Mouse (Mus musculus): ENCODE measurements around the gene Lamc1. TPM values are rescaled to one million over a fixed set of nuclear protein-coding genes. Genes with fewer than 3 reads are reported as not detected.

Lamc1 gene
- total and polyA plus RNA-seq, 2 experiments: 8.1 to 11.5 TPM

DNA sequence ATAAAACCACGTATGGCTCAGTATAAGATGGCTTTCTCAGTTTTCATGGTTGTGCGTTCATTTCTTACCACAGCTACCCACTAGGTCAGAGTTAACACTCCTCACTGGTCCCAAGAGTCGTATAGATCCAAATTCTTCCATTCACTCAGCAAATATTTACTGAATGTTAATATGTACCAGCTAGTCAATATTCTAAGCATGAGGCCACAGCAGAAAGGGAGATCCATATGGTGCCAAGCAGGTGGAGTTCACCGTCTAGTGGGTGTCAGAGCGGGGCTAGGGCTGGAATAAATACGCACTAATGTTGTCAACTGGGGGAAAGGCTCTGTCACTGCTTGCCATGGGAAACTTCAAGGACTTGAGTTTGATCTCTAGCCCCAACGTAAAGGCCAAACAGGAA is 64.9 kb downstream of the Lamc1 start:
- peak; percentile 62 for DNase-seq (ENCODE audit: extremely low read depth, low read depth, low spot score)
- H3K79me2 ChIP-seq (ENCODE audit: control insufficient read depth, insufficient read depth, low read length): no peaks in the 10 kb centered on the region
- no peaks in the 10 kb centered on the region for H3K27me3 ChIP-seq (ENCODE audit: control insufficient read depth, insufficient read depth, low read length)
- WGBS: 36% methylated on average over 7 of the region's 7 CpGs
- H3K9ac ChIP-seq (ENCODE audit: low read depth, low read length): no peak overlapping the region
- H3K36me3 ChIP-seq (ENCODE audit: control insufficient read depth, insufficient read depth, low read length): no peaks in the 10 kb centered on the region
- H3K4me3 ChIP-seq (ENCODE audit: insufficient read depth, low read depth, low read length): no peak overlapping the region
- no peak for TF ChIP-seq POLR2A (IDR thresholded peaks at IDR 0.05; ENCODE audit: extremely low read depth, insufficient read depth, low read length)
- no peak for TF ChIP-seq CTCF (IDR thresholded peaks at IDR 0.05; ENCODE audit: low read depth, low read length)
- no peak overlapping the region for H3K27ac ChIP-seq (replicated peaks; ENCODE audit: insufficient read depth, low read depth, low read length)
- peaks cover 9% of the 10 kb centered on the region for H3K4me1 ChIP-seq (ENCODE audit: control insufficient read depth, insufficient read depth, low read length)

DNA sequence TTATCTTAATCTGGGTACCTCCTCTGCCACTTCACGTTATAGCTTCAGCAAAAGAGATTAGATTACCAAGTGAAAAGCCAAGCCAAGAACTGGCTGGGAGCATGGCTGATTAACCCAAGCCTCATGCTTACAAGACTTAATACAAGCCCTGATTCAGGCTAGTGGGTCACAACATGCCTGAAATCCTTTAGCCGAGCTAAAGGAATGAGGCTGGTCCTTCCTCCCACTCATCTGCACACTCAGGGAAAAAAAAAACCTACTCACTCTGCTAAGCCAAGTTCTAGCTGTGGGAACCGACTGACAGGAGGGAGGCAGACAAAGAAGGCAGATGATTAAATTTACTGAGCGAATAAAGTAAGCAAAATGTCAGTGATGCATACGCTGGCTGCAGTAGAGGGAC is 65.7 kb downstream of the Lamc1 start:
- no peak overlapping the region for H3K27ac ChIP-seq (replicated peaks; ENCODE audit: insufficient read depth, low read depth, low read length)
- peaks cover 9% of the 10 kb centered on the region for H3K4me1 ChIP-seq (ENCODE audit: control insufficient read depth, insufficient read depth, low read length)
- no peak overlapping the region for H3K4me3 ChIP-seq (ENCODE audit: insufficient read depth, low read depth, low read length)
- H3K36me3 ChIP-seq (ENCODE audit: control insufficient read depth, insufficient read depth, low read length): peaks cover 1% of the 10 kb centered on the region; the same call in 1 of the 2 replicates
- DNase-seq (ENCODE audit: extremely low read depth, low read depth, low spot score): no peak
- no peak overlapping the region for H3K9ac ChIP-seq (ENCODE audit: low read depth, low read length)
- no peaks in the 10 kb centered on the region for H3K79me2 ChIP-seq (ENCODE audit: control insufficient read depth, insufficient read depth, low read length)
- WGBS: 62% methylated on average over 5 of the region's 5 CpGs
- TF ChIP-seq POLR2A (IDR thresholded peaks at IDR 0.05; ENCODE audit: extremely low read depth, insufficient read depth, low read length): no peak
- TF ChIP-seq CTCF (IDR thresholded peaks at IDR 0.05; ENCODE audit: low read depth, low read length): no peak
- H3K27me3 ChIP-seq (ENCODE audit: control insufficient read depth, insufficient read depth, low read length): no peaks in the 10 kb centered on the region

DNA sequence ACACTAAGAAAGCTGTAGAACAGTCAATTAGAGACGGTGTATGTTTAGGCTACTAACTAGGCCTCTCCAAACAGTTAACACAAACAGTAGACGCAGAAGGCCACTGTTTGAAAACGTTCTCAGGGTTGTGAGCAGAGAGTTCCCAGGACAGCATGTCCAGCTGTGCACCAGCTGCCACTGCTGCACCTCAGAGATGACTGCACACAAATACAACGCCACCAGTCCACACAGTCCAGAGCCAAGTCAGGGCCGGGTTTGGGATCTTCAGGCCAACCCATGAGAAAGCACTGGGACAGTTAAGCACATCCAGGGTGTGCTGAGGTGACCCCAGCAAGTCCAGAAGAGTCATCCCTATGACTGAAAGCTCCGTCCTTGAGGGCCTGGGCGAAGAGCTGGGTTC is 67.0 kb downstream of the Lamc1 start:
- Histone ChIP-seq H3K79me2 (ENCODE audit: control insufficient read depth, insufficient read depth, low read length) (no peaks in the 10 kb centered on the region; the same call in 1 of the 2 replicates), H3K27me3 (ENCODE audit: control insufficient read depth, insufficient read depth, low read length) (no peaks in the 10 kb centered on the region), H3K9ac (ENCODE audit: low read depth, low read length) (no peak overlapping the region), H3K27ac (replicated peaks; ENCODE audit: insufficient read depth, low read depth, low read length) (no peak overlapping the region), H3K36me3 (ENCODE audit: control insufficient read depth, insufficient read depth, low read length) (peaks cover 5% of the 10 kb centered on the region; the same call in 1 of the 2 replicates), H3K4me3 (ENCODE audit: insufficient read depth, low read depth, low read length) (no peak overlapping the region), H3K4me1 (ENCODE audit: control insufficient read depth, insufficient read depth, low read length) (peaks cover 9% of the 10 kb centered on the region)
- no peak for TF ChIP-seq CTCF (IDR thresholded peaks at IDR 0.05; ENCODE audit: low read depth, low read length)
- TF ChIP-seq POLR2A (IDR thresholded peaks at IDR 0.05; ENCODE audit: extremely low read depth, insufficient read depth, low read length): no peak
- 55% methylated on average over 7 of the region's 7 CpGs for WGBS
- DNase-seq (ENCODE audit: extremely low read depth, low read depth, low spot score): no peak

DNA sequence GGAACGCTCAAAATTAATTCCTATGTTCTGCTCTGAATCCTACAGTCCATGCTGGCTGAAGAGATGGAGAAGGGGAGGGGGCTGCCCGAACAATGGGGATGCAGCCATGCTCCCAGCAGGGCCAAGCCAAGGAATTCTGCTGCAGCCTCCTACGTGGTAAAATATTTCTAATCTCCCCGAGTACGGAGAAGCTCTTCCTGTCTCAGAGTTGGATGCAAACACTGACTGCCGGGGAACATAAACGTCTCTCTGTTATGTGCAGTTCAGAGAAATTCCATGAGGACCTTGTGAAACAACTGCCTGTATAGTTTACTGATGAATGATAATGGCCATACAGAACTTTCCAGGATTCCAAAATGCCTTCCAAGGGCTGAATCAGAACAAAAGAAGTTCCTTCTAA is 67.5 kb downstream of the Lamc1 start:
- H3K4me1 ChIP-seq (ENCODE audit: control insufficient read depth, insufficient read depth, low read length): peaks cover 9% of the 10 kb centered on the region
- H3K36me3 ChIP-seq (ENCODE audit: control insufficient read depth, insufficient read depth, low read length): peaks cover 5% of the 10 kb centered on the region; the same call in 1 of the 2 replicates
- TF ChIP-seq POLR2A (IDR thresholded peaks at IDR 0.05; ENCODE audit: extremely low read depth, insufficient read depth, low read length): no peak
- no peak for TF ChIP-seq CTCF (IDR thresholded peaks at IDR 0.05; ENCODE audit: low read depth, low read length)
- H3K79me2 ChIP-seq (ENCODE audit: control insufficient read depth, insufficient read depth, low read length): no peaks in the 10 kb centered on the region; the same call in 1 of the 2 replicates
- H3K9ac ChIP-seq (ENCODE audit: low read depth, low read length): no peak overlapping the region
- H3K27me3 ChIP-seq (ENCODE audit: control insufficient read depth, insufficient read depth, low read length): no peaks in the 10 kb centered on the region
- H3K27ac ChIP-seq (replicated peaks; ENCODE audit: insufficient read depth, low read depth, low read length): peak overlapping the region; percentile 30; the same call in 1 of the 2 replicates
- no peak overlapping the region for H3K4me3 ChIP-seq (ENCODE audit: insufficient read depth, low read depth, low read length)
- WGBS: 66% methylated on average over 7 of the region's 7 CpGs
- no peak for DNase-seq (ENCODE audit: extremely low read depth, low read depth, low spot score)

DNA sequence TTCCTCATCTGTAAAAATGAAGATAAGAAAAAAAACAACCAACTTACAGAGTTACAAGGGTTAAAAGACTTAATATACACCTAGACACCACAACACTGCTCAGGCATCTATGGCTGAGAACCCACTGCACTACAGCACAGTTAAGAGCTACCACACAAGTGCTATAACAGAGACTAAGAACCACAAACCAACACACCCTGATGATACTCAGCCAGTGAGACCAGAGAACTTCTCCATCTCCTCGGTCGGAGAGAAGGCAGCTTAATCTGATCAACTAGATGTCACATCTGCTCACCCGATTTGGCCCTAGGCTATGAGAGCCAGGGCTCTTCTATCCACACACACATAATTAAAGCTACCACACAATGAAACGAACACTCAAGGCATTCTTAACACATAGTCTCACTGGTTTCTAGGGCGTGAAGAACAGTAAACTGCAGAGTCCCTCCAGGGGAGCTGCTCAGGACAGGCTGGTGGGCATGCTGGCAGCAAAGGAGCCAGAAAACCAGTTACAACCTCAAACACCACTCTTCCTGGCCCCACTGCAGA is 72.8 kb downstream of the Lamc1 start:
- TF ChIP-seq CTCF (IDR thresholded peaks at IDR 0.05; ENCODE audit: low read depth, low read length) (no peak), POLR2A (IDR thresholded peaks at IDR 0.05; ENCODE audit: extremely low read depth, insufficient read depth, low read length) (no peak)
- no peak overlapping the region for H3K9ac ChIP-seq (ENCODE audit: low read depth, low read length)
- peaks cover 12% of the 10 kb centered on the region for H3K36me3 ChIP-seq (ENCODE audit: control insufficient read depth, insufficient read depth, low read length)
- no peaks in the 10 kb centered on the region; the same call in 1 of the 2 replicates for H3K79me2 ChIP-seq (ENCODE audit: control insufficient read depth, insufficient read depth, low read length)
- H3K27ac ChIP-seq (replicated peaks; ENCODE audit: insufficient read depth, low read depth, low read length): no peak overlapping the region
- DNase-seq (ENCODE audit: extremely low read depth, low read depth, low spot score): no peak
- 93% methylated on average over 5 of the region's 5 CpGs for WGBS
- H3K4me3 ChIP-seq (ENCODE audit: insufficient read depth, low read depth, low read length): no peak overlapping the region
- H3K4me1 ChIP-seq (ENCODE audit: control insufficient read depth, insufficient read depth, low read length): no peaks in the 10 kb centered on the region
- H3K27me3 ChIP-seq (ENCODE audit: control insufficient read depth, insufficient read depth, low read length): no peaks in the 10 kb centered on the region

DNA sequence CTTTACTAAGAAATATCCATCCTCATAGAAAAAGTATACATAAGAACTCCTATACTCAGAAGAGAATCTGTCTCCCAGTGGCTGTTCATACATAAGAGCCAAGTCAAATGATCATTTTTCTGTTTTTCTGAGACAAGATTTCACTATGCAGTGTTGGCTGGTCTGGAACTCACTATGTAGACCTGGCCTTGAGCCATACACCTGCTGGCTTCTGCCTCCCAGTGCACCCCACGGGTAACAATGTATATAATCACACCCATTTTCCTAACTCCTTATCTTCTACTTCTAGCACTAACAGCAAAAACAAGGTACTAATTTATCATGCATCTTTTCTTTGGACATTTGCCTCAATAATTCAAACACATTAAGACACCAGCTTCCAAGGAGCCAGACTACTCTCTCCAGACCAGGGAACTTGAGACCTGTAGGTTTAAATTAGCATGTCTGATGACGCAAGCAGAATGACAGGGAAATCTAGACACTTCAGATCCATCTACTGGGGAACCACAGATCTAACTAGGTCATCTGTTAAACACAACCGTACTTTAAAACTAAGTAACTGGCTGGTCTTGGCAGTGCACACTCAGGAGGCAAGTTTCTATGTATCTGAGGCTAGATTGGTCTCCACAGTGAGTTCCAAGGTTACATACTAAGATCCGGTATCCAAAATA is 79.9 kb downstream of the Lamc1 start:
- Histone ChIP-seq H3K4me1 (ENCODE audit: control insufficient read depth, insufficient read depth, low read length) (peaks cover 4% of the 10 kb centered on the region; the same call in 1 of the 2 replicates), H3K79me2 (ENCODE audit: control insufficient read depth, insufficient read depth, low read length) (no peaks in the 10 kb centered on the region), H3K27ac (replicated peaks; ENCODE audit: insufficient read depth, low read depth, low read length) (no peak overlapping the region), H3K36me3 (ENCODE audit: control insufficient read depth, insufficient read depth, low read length) (peaks cover 17% of the 10 kb centered on the region), H3K4me3 (ENCODE audit: insufficient read depth, low read depth, low read length) (no peak overlapping the region), H3K27me3 (ENCODE audit: control insufficient read depth, insufficient read depth, low read length) (no peaks in the 10 kb centered on the region), H3K9ac (ENCODE audit: low read depth, low read length) (no peak overlapping the region)
- no peak for DNase-seq (ENCODE audit: extremely low read depth, low read depth, low spot score)
- WGBS: 71% methylated on average over 4 of the region's 4 CpGs
- no peak for TF ChIP-seq POLR2A (IDR thresholded peaks at IDR 0.05; ENCODE audit: extremely low read depth, insufficient read depth, low read length)
- no peak for TF ChIP-seq CTCF (IDR thresholded peaks at IDR 0.05; ENCODE audit: low read depth, low read length)
